Mouse (Mus musculus) forebrain, embryonic 10.5 days (tissue): ENCODE results near the gene Cdk7. TPM values are rescaled to one million over a fixed set of nuclear protein-coding genes. Genes with fewer than 3 reads are reported as not detected.

Source experiments
- DNase-seq: peaks from one replicate; pipeline ENCODE4 v3.0.0-alpha.2; 2017; ENCODE audit warnings: low spot score; ENCODE audit errors: extremely low spot score
- H3K27ac ChIP-seq: fragments of 300-500 bp; sonication (generic); 2 replicates; pipeline ENCODE4 v1.5.1; 2016; ENCODE audit warnings: mild to moderate bottlenecking
- H3K27me3 ChIP-seq: fragments of 300-500 bp; sonication (generic); 2 replicates; pipeline ENCODE4 v1.6.1; 2016; ENCODE audit warnings: mild to moderate bottlenecking; ENCODE audit not compliant: poor library complexity, severe bottlenecking
- H3K36me3 ChIP-seq: fragments of 300-500 bp; sonication (generic); replicated peaks from 2 replicates; pipeline ENCODE4 v1.6.1; 2016; ENCODE audit warnings: mild to moderate bottlenecking, moderate library complexity
- H3K4me1 ChIP-seq: fragments of 300-500 bp; sonication (generic); 2 replicates; pipeline ENCODE4 v1.6.1; 2016
- H3K4me3 ChIP-seq: fragments of 300-500 bp; sonication (generic); 2 replicates; pipeline ENCODE4 v1.5.1; 2016; ENCODE audit warnings: mild to moderate bottlenecking, moderate library complexity
- H3K9me3 ChIP-seq: fragments of 300-500 bp; sonication (generic); 2 replicates; pipeline ENCODE4 v1.6.1; 2016; ENCODE audit warnings: mild to moderate bottlenecking, moderate library complexity
- WGBS: fragments of 180-500 bp; shearing (Covaris S2); methylation state at CpG from one replicate; pipeline ENCODE4 v1.1.7; 2016; 5-methylcytosine and 5-hydroxymethylcytosine counted together
- polyA plus RNA-seq: library from polyadenylated mRNA; unstranded; fragments of >200 nt; fragmentation: Nextera tagmentation; extraction: Ambion mirVana; gene quantifications from 2 replicates; pipeline ENCODE4 v1.2.1, GENCODE M21; 2016

Gene Cdk7
- 99.7 and 101 TPM in 2 replicates for polyA plus RNA-seq

GRCm38 (mm10) chr13:100730861-100731176, at the start of gene Cdk7:
Cdk7 (minus strand) TSS chr13:100730939.
- H3K27me3 ChIP-seq, result no peaks in the 10 kb centered on the region
- WGBS, result under 1% methylated on average over 19 of the region's 19 CpGs

GRCm38 (mm10) chr13:100777491-100777890, 46.8 kb upstream of the Cdk7 start:
- no peak for DNase-seq

More at GRCm38 (mm10) chr13:100730861-100731176, at the start of gene Cdk7:
- Histone ChIP-seq H3K27ac (peak within 1 kb of the TSS; percentile 94), H3K36me3 (peaks cover 45% of the 10 kb centered on the region), H3K4me1 (peaks cover 14% of the 10 kb centered on the region), H3K4me3 (peak within 1 kb of the TSS; percentile 92), H3K9me3 (no peaks in the 10 kb centered on the region)
- DNase-seq, result peak; percentile 93

GRCm38 (mm10) chr13:100776710-100777109, 46.0 kb upstream of the Cdk7 start:
- 69% methylated on average over 6 of the region's 6 CpGs for WGBS
- H3K27ac ChIP-seq, result no peak overlapping the region

More at GRCm38 (mm10) chr13:100777491-100777890, 46.8 kb upstream of the Cdk7 start:
- 82% methylated on average over 3 of the region's 3 CpGs for WGBS
- peaks cover 26% of the 10 kb centered on the region for H3K4me1 ChIP-seq
- peaks cover 74% of the 10 kb centered on the region for H3K36me3 ChIP-seq
- no peaks in the 10 kb centered on the region for H3K27me3 ChIP-seq
- H3K27ac ChIP-seq, result no peak overlapping the region
- H3K4me3 ChIP-seq, result no peak overlapping the region
- no peaks in the 10 kb centered on the region for H3K9me3 ChIP-seq

GRCm38 (mm10) chr13:100776056-100776419, 45.3 kb upstream of the Cdk7 start:
- Histone ChIP-seq H3K36me3 (peaks cover 74% of the 10 kb centered on the region), H3K27ac (peak overlapping the region; percentile 92), H3K27me3 (no peaks in the 10 kb centered on the region), H3K4me1 (peaks cover 23% of the 10 kb centered on the region), H3K9me3 (no peaks in the 10 kb centered on the region), H3K4me3 (peak overlapping the region; percentile 97)
- 20% methylated on average over 8 of the region's 8 CpGs for WGBS
- no peak for DNase-seq

More at GRCm38 (mm10) chr13:100776710-100777109, 46.0 kb upstream of the Cdk7 start:
- Histone ChIP-seq H3K36me3 (peaks cover 74% of the 10 kb centered on the region), H3K4me1 (peaks cover 23% of the 10 kb centered on the region), H3K4me3 (peak overlapping the region; percentile 97; the same call in 1 of the 2 replicates), H3K9me3 (no peaks in the 10 kb centered on the region), H3K27me3 (no peaks in the 10 kb centered on the region)
- no peak for DNase-seq

GRCm38 (mm10) chr13:100775252-100776055, 44.7 kb upstream of the Cdk7 start, which contains the start of gene Cenph:
Cenph (minus strand) TSS chr13:100775899.
- H3K27me3 ChIP-seq, result no peaks in the 10 kb centered on the region
- WGBS, result under 1% methylated on average over 46 of the region's 46 CpGs
- peaks cover 74% of the 10 kb centered on the region for H3K36me3 ChIP-seq
- H3K27ac ChIP-seq, result peak within 1 kb of the TSS; percentile 92
- H3K9me3 ChIP-seq, result no peaks in the 10 kb centered on the region
- DNase-seq, result peak; percentile 89
- peaks cover 23% of the 10 kb centered on the region for H3K4me1 ChIP-seq
- peak within 1 kb of the TSS; percentile 97 for H3K4me3 ChIP-seq

GRCm38 (mm10) chr13:100774704-100775103, 44.0 kb upstream of the Cdk7 start:
- H3K4me1 ChIP-seq, result peaks cover 23% of the 10 kb centered on the region
- no peaks in the 10 kb centered on the region for H3K27me3 ChIP-seq
- H3K36me3 ChIP-seq, result peaks cover 74% of the 10 kb centered on the region
- no peak for DNase-seq
- peak overlapping the region; percentile 92 for H3K27ac ChIP-seq
- no peaks in the 10 kb centered on the region for H3K9me3 ChIP-seq
- peak overlapping the region; percentile 97 for H3K4me3 ChIP-seq

GRCm38 (mm10) chr13:100755329-100755728, 24.6 kb upstream of the Cdk7 start:
- Histone ChIP-seq H3K36me3 (peaks cover 24% of the 10 kb centered on the region), H3K27ac (no peak overlapping the region), H3K4me3 (no peak overlapping the region), H3K9me3 (no peaks in the 10 kb centered on the region), H3K4me1 (peaks cover 2% of the 10 kb centered on the region; the same call in 1 of the 2 replicates), H3K27me3 (no peaks in the 10 kb centered on the region)
- 92% methylated on average over 2 of the region's 2 CpGs for WGBS
- no peak for DNase-seq

GRCm38 (mm10) chr13:100754186-100754585, 23.4 kb upstream of the Cdk7 start:
- H3K4me3 ChIP-seq, result no peak overlapping the region
- no peak for DNase-seq

GRCm38 (mm10) chr13:100753011-100753410, 22.3 kb upstream of the Cdk7 start:
- H3K27me3 ChIP-seq, result no peaks in the 10 kb centered on the region
- H3K9me3 ChIP-seq, result no peaks in the 10 kb centered on the region
- H3K4me1 ChIP-seq, result peaks cover 2% of the 10 kb centered on the region; the same call in 1 of the 2 replicates
- H3K36me3 ChIP-seq, result 0 out of 2 replicates have a peak, but pooled peaks cover 4% of the 10 kb centered on the region
- H3K4me3 ChIP-seq, result no peak overlapping the region
- DNase-seq, result no peak
- WGBS, result 89% methylated on average over 6 of the region's 6 CpGs
- no peak overlapping the region for H3K27ac ChIP-seq

More at GRCm38 (mm10) chr13:100754186-100754585, 23.4 kb upstream of the Cdk7 start:
- Histone ChIP-seq H3K4me1 (peaks cover 2% of the 10 kb centered on the region; the same call in 1 of the 2 replicates), H3K27me3 (no peaks in the 10 kb centered on the region), H3K9me3 (no peaks in the 10 kb centered on the region), H3K27ac (no peak overlapping the region), H3K36me3 (peaks cover 12% of the 10 kb centered on the region)
- 73% methylated on average over 4 of the region's 4 CpGs for WGBS

GRCm38 (mm10) chr13:100752529-100752928, 21.8 kb upstream of the Cdk7 start:
- no peaks in the 10 kb centered on the region for H3K9me3 ChIP-seq
- H3K27me3 ChIP-seq, result no peaks in the 10 kb centered on the region
- no peak overlapping the region for H3K27ac ChIP-seq
- 88% methylated on average over 8 of the region's 8 CpGs for WGBS
- no peak overlapping the region for H3K4me3 ChIP-seq
- no peak for DNase-seq
- H3K36me3 ChIP-seq, result 0 out of 2 replicates have a peak, but pooled peaks cover 3% of the 10 kb centered on the region
- H3K4me1 ChIP-seq, result peaks cover 2% of the 10 kb centered on the region; the same call in 1 of the 2 replicates

GRCm38 (mm10) chr13:100751402-100751801, 20.7 kb upstream of the Cdk7 start:
- H3K4me3 ChIP-seq, result no peak overlapping the region
- no peaks in the 10 kb centered on the region for H3K36me3 ChIP-seq
- no peak overlapping the region for H3K27ac ChIP-seq
- H3K9me3 ChIP-seq, result no peaks in the 10 kb centered on the region
- H3K27me3 ChIP-seq, result no peaks in the 10 kb centered on the region
- no peak for DNase-seq
- H3K4me1 ChIP-seq, result peaks cover 2% of the 10 kb centered on the region; the same call in 1 of the 2 replicates
- WGBS, result 83% methylated on average over 3 of the region's 3 CpGs

- 87% methylated on average over 5 of the region's 5 CpGs for WGBS
- H3K27me3 ChIP-seq, result no peaks in the 10 kb centered on the region
- no peak overlapping the region for H3K27ac ChIP-seq
- DNase-seq, result no peak
- H3K4me3 ChIP-seq, result no peak overlapping the region
- H3K9me3 ChIP-seq, result no peaks in the 10 kb centered on the region
- no peaks in the 10 kb centered on the region for H3K36me3 ChIP-seq
- H3K4me1 ChIP-seq, result peaks cover 2% of the 10 kb centered on the region; the same call in 1 of the 2 replicates
Measured at GRCm38 (mm10) chr13:100750799-100751198, 20.1 kb upstream of the Cdk7 start.

GRCm38 (mm10) chr13:100748638-100749037, 17.9 kb upstream of the Cdk7 start:
- Histone ChIP-seq H3K27ac (no peak overlapping the region), H3K9me3 (no peaks in the 10 kb centered on the region), H3K4me1 (peaks cover 9% of the 10 kb centered on the region), H3K4me3 (no peak overlapping the region), H3K36me3 (no peaks in the 10 kb centered on the region), H3K27me3 (no peaks in the 10 kb centered on the region)
- no peak for DNase-seq
- 43% methylated on average over 8 of the region's 8 CpGs for WGBS
